Mouse (Mus musculus): Measurements from ENCODE around the gene Prex1. TPM values are rescaled to one million over a fixed set of nuclear protein-coding genes. Genes with fewer than 3 reads are reported as not detected.
A peak's percentile ranks its signal among the peaks of the same experiment; 100 is the strongest.

Gene Prex1
- polyA plus RNA-seq, 1 experiment from 2014 or later: 38.8 TPM

DNA sequence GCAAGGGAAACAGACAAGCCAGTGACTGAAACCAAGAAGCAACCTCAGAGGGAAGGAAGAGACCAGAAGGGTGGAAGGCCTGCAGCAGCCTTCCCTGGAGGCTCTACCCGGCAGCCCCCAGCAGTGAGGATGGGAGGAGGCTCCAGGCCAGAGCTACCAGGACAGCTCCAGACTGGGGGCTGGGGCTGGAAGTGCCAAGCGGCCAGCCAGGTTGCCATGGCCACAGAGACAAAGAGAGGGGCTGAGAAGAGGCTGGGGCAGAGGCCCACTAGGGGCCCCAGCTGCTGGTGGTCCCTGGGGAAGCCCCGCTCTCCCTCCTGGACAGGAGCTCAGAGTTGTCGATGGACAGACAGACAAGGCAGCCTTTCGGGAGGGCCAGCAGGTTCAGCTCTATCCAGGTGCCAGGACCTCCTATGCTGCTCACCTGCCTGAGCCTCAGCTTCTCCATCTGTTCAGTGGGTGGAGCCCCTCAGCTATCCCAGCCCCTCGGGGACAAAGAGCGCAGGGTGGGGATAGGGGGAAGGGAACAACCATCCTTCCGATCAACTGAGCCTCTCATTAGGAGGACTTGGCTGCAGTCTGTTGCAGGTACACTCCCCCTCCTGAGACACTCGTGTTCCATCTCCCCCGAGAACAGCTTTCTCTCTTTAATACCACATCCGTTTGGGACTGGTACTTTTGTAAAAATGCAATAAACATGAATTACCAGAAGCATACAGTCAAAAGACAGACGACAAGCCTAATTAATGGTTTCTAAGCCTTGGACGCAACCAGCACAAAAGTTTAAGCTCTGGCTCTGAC is 34.5 kb downstream of the Prex1 start:
- no peaks in the 10 kb centered on the region for H3K36me3 ChIP-seq

DNA sequence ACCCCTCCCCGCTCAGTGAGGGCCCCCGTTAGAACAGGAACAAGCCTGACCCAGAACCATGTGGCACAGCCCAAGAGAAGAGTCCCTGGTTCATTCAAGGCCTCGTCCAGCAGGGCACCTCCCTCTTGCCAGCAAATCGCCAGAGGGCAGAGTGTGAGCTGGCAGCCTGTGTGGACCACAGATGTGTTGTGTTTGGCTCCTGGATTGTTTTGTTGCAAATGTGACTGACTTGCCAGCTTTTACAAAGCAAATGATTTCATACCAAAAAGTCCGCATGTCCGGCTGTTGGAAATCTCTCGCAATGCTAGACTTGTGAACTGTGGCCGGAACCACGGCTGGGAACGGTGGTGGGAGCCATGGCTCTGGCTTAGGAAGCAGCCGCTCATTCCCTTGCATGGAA is 36.7 kb downstream of the Prex1 start:
- no peak for ATAC-seq (replicated peaks)
- WGBS: 59% methylated on average over 11 of the region's 11 CpGs
- peak overlapping the region; percentile 61 for H3K27ac ChIP-seq (replicated peaks)

More for the DNA sequence above, 34.5 kb downstream of the Prex1 start:
- 11% methylated on average over 13 of the region's 13 CpGs for WGBS
- Histone ChIP-seq H3K4me2 (replicated peaks) (no peak overlapping the region; the same call in 1 of the 2 replicates), H3K4me3 (no peak overlapping the region), H3K4me1 (peaks cover 74% of the 10 kb centered on the region), H3K9ac (replicated peaks) (no peak overlapping the region), H3K9me3 (no peaks in the 10 kb centered on the region), H3K27ac (replicated peaks) (peak overlapping the region; percentile 79), H3K27me3 (no peaks in the 10 kb centered on the region)
- peak; percentile 79 for ATAC-seq (replicated peaks)

DNA sequence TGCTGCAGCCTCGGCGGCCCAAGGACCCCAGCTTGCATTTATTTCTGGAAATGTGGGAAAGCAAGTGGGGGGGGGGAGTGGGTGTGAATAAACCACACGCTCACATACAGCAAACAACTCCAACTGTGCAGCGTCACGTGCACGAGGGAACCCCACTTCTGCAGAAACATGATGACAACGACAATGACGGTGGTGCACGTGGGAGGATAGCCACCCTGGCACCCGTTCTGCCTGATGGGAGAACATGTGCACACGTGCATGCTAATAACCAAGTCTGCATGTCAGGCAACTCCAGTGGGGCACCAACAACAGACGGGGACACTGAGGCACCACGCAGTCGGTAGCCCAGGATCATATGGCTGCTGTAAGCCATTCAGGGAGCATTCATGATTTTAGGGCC is 37.1 kb downstream of the Prex1 start:
- no peaks in the 10 kb centered on the region for H3K9me3 ChIP-seq
- H3K4me2 ChIP-seq (replicated peaks): no peak overlapping the region
- WGBS: 46% methylated on average over 14 of the region's 14 CpGs
- ATAC-seq (replicated peaks): no peak
- H3K36me3 ChIP-seq: no peaks in the 10 kb centered on the region
- H3K27me3 ChIP-seq: no peaks in the 10 kb centered on the region
- H3K9ac ChIP-seq (replicated peaks): no peak overlapping the region
- peak overlapping the region; percentile 61 for H3K27ac ChIP-seq (replicated peaks)
- peaks cover 59% of the 10 kb centered on the region for H3K4me1 ChIP-seq
- H3K4me3 ChIP-seq: no peak overlapping the region

More for the DNA sequence above, 36.7 kb downstream of the Prex1 start:
- Histone ChIP-seq H3K9ac (replicated peaks) (no peak overlapping the region), H3K9me3 (no peaks in the 10 kb centered on the region), H3K4me2 (replicated peaks) (no peak overlapping the region), H3K4me1 (peaks cover 55% of the 10 kb centered on the region), H3K4me3 (no peak overlapping the region), H3K36me3 (no peaks in the 10 kb centered on the region), H3K27me3 (no peaks in the 10 kb centered on the region)

DNA sequence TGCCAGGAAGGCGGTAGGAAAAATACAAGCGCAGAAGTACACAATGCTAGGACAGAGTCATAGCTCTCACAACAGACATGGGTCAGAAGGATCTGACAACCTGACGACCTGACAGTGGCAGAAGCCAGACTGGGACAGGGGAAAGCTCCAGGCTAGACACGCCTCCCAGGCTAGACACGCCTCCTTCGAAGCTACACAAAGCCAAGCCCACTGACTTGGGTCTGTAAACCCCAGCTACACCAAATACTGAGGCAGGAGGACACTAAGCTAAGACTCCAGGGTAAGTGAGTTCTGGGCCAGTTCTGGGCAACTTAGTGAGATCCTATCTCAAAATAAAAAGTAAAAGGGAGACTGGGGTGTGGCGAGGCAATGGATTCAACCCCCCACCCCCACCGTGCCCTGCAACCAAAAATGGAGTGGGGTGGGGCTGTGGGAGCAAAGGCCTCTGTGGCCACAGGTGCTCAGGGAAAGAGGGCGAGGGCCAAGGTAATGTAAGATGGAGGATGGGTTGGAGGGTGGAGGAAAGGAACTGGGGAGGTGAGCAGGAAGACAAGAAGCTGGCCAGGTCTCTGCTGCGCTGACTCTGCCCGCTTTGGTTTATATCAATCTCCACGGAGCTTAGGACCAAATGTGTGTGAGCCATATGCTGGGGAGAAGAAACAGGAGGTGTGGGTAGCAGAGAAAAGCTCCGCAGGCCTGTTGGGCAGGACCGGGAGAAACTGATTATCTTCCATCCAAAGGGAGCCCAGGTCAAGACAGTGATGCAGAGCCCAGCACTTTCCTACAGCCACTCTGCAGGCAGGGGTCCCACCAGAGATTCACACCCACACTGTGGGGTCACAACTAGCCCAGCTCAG is 37.8 kb downstream of the Prex1 start:
- peak; percentile 5; the same call in 1 of the 2 replicates for ATAC-seq (replicated peaks)
- Histone ChIP-seq H3K4me1 (peaks cover 66% of the 10 kb centered on the region), H3K9ac (replicated peaks) (no peak overlapping the region), H3K27ac (replicated peaks) (peak overlapping the region; percentile 61), H3K27me3 (no peaks in the 10 kb centered on the region), H3K4me3 (no peak overlapping the region), H3K9me3 (no peaks in the 10 kb centered on the region), H3K36me3 (no peaks in the 10 kb centered on the region), H3K4me2 (replicated peaks) (no peak overlapping the region; the same call in 1 of the 2 replicates)
- 32% methylated on average over 14 of the region's 14 CpGs for WGBS

DNA sequence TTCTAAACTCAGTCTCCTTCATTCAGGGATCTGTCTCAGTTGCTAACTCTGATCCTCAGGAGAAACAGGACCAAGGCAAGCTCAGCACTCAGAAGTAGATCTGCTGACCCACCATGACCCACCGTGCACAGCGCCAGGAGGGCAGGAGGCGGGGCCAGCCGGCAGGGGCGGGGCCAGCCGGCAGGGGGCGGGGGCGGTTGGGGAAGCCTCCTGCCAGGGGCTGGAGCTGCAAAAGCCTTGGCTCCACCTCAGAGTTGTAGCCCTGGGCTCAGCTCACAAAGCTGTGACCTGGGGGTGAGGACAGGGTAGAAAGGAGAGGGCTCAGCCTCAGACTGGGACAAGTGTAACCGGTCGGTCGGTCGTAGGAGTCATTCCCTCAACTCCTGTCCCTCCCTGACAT is 38.9 kb downstream of the Prex1 start:
- ATAC-seq (replicated peaks): 0 out of 2 replicates have a peak, but pooled peaks have one; percentile 17
- H3K27ac ChIP-seq (replicated peaks): peak overlapping the region; percentile 9; the same call in 1 of the 2 replicates
- H3K9me3 ChIP-seq: no peaks in the 10 kb centered on the region
- no peak overlapping the region for H3K9ac ChIP-seq (replicated peaks)
- 11% methylated on average over 12 of the region's 12 CpGs for WGBS
- H3K4me3 ChIP-seq: no peak overlapping the region
- H3K4me1 ChIP-seq: peaks cover 64% of the 10 kb centered on the region
- no peaks in the 10 kb centered on the region for H3K27me3 ChIP-seq
- H3K36me3 ChIP-seq: no peaks in the 10 kb centered on the region
- H3K4me2 ChIP-seq (replicated peaks): no peak overlapping the region

DNA sequence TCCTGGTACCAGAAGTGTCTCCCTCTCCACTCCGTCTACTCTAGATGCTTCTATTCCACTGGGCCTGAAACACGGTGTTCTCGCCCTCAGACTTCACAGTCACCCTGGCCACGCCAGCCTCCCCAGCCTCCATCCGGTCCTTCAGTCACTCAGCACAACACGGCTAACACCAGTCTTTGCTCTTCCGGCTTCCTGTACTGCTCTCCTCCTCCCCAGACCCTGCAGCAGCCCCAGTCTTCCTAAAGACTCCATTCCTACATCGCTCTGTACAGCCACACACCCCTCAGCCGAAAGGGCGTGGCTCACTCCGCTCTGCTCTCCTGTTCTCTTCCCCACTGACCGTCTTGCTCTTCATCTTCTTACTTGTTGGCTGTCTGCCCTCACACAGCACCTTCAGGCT is 39.7 kb downstream of the Prex1 start:
- no peak overlapping the region for H3K27ac ChIP-seq (replicated peaks)
- H3K36me3 ChIP-seq: no peaks in the 10 kb centered on the region
- no peak overlapping the region for H3K9ac ChIP-seq (replicated peaks)
- no peak for ATAC-seq (replicated peaks)
- peaks cover 64% of the 10 kb centered on the region for H3K4me1 ChIP-seq
- H3K4me2 ChIP-seq (replicated peaks): no peak overlapping the region
- no peak overlapping the region for H3K4me3 ChIP-seq
- H3K9me3 ChIP-seq: no peaks in the 10 kb centered on the region
- H3K27me3 ChIP-seq: no peaks in the 10 kb centered on the region
- WGBS: 89% methylated on average over 12 of the region's 12 CpGs

DNA sequence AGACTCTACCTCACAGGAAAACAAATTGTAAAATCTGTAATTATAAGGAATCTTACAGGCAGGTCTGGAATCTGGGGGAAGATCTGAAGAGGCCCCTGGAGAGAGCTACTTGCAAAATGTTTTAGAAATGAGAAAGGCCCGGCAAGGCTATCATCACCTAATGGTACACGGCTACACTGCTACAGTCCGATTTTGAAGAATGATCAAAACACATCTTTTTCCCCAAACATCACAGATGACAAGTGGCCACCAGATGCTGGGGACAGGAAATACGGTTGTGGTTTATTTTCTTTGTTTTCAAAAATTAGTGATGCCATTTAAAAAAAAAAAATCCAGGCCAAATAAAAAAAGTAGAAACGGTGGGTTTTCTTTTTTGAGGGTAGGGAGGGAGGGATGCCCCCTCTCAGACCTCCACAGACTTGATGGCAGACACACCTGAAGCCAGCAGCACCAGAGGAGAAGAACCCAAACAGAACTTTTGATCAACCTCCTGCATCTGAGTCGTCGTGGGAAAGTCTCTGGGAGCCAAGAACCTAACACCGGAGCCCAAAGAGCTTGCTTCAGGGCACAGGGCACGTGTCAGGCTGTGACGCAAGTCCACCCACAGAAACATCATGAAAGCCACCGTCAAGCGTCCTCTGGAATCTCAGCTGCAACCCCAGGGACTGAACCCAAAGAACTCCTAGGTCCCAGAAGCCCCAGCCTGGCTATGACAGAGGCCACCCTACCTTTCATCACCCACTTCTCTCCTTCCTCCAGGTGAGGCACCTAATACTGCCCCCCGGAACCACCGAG is 41.3 kb downstream of the Prex1 start:
- no peaks in the 10 kb centered on the region for H3K36me3 ChIP-seq
- H3K4me1 ChIP-seq: peaks cover 69% of the 10 kb centered on the region
- H3K4me3 ChIP-seq: no peak overlapping the region
- H3K4me2 ChIP-seq (replicated peaks): no peak overlapping the region
- WGBS: 81% methylated on average over 14 of the region's 14 CpGs
- ATAC-seq (replicated peaks): no peak
- no peaks in the 10 kb centered on the region for H3K27me3 ChIP-seq
- H3K9me3 ChIP-seq: no peaks in the 10 kb centered on the region
- no peak overlapping the region for H3K9ac ChIP-seq (replicated peaks)
- peak overlapping the region; percentile 29 for H3K27ac ChIP-seq (replicated peaks)

DNA sequence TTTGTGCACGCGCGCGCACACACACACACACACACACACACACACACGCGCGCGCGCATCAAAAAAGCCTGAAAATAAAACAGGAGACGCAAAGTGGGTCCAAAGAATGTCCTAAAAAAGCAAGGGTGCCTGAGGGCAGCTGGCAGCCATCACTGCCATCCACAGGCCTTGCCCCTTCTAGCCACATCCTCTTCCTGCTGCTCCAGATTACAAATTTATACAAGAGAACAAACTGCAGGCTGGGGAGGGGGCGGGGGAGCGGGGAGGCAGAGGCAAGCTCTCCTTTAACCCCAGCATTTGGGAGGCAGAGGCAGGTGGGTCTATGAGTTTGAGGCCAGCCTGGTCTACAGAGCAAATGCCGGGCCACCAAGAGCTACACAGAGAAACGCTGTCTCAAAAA is 42.0 kb downstream of the Prex1 start:
- 91% methylated on average over 14 of the region's 14 CpGs for WGBS
- no peak for ATAC-seq (replicated peaks)
- H3K4me1 ChIP-seq: peaks cover 66% of the 10 kb centered on the region

DNA sequence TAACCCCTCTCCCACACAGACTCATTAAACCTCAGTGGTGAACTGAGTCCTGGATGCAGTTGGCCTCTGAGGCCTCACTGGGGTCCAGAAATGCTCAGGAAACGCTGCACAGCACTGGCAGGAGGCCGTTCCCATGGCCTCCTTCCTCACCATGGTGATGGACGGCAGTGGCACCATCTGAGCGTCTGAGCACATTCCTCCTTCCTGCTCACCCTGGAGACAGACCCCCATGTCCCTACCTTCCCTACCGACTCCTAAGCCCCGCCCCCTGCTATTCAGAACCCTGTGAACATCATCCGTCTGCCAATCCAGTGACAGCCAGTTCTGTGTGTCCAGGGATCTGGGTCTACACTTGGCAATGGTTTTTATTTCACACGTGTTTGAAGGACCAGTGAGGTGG is 42.6 kb downstream of the Prex1 start:
- no peak overlapping the region for H3K4me2 ChIP-seq (replicated peaks)
- peak; percentile 49; the same call in 1 of the 2 replicates for ATAC-seq (replicated peaks)
- H3K9ac ChIP-seq (replicated peaks): no peak overlapping the region
- no peak overlapping the region for H3K4me3 ChIP-seq
- peak overlapping the region; percentile 29 for H3K27ac ChIP-seq (replicated peaks)
- H3K4me1 ChIP-seq: peaks cover 60% of the 10 kb centered on the region
- no peaks in the 10 kb centered on the region for H3K36me3 ChIP-seq
- WGBS: 10% methylated on average over 8 of the region's 8 CpGs
- no peaks in the 10 kb centered on the region for H3K9me3 ChIP-seq
- H3K27me3 ChIP-seq: no peaks in the 10 kb centered on the region

More for the DNA sequence above, 42.0 kb downstream of the Prex1 start:
- Histone ChIP-seq H3K9ac (replicated peaks) (no peak overlapping the region), H3K9me3 (no peaks in the 10 kb centered on the region), H3K27ac (replicated peaks) (peak overlapping the region; percentile 29), H3K4me3 (no peak overlapping the region), H3K36me3 (no peaks in the 10 kb centered on the region), H3K4me2 (replicated peaks) (no peak overlapping the region), H3K27me3 (no peaks in the 10 kb centered on the region)

DNA sequence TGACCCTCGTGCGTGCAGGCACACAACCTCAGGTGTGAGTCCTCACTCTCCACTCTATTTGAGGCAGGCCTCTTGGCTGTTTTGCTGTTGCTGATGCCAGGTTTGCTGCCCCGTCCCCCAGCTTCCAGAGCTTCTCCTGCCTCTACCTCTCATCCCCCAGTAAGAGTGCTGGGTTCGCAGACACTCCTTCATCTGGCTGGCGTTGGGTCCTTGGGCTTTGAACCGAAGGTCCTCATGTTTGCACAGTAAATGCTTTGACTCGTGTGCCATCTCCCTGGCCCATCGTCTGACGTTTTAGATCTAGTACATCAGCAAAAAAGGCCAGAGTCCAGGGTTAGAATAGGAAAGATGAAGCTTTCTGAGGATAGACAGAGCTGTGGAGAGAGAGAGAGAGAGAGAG is 43.7 kb downstream of the Prex1 start:
- H3K27ac ChIP-seq (replicated peaks): peak overlapping the region; percentile 85; the same call in 1 of the 2 replicates
- H3K4me2 ChIP-seq (replicated peaks): no peak overlapping the region
- H3K4me3 ChIP-seq: no peak overlapping the region
- 79% methylated on average over 9 of the region's 9 CpGs for WGBS
- H3K9me3 ChIP-seq: no peaks in the 10 kb centered on the region
- H3K9ac ChIP-seq (replicated peaks): no peak overlapping the region
- no peaks in the 10 kb centered on the region for H3K36me3 ChIP-seq
- ATAC-seq (replicated peaks): no peak
- no peaks in the 10 kb centered on the region for H3K27me3 ChIP-seq
- peaks cover 49% of the 10 kb centered on the region for H3K4me1 ChIP-seq

DNA sequence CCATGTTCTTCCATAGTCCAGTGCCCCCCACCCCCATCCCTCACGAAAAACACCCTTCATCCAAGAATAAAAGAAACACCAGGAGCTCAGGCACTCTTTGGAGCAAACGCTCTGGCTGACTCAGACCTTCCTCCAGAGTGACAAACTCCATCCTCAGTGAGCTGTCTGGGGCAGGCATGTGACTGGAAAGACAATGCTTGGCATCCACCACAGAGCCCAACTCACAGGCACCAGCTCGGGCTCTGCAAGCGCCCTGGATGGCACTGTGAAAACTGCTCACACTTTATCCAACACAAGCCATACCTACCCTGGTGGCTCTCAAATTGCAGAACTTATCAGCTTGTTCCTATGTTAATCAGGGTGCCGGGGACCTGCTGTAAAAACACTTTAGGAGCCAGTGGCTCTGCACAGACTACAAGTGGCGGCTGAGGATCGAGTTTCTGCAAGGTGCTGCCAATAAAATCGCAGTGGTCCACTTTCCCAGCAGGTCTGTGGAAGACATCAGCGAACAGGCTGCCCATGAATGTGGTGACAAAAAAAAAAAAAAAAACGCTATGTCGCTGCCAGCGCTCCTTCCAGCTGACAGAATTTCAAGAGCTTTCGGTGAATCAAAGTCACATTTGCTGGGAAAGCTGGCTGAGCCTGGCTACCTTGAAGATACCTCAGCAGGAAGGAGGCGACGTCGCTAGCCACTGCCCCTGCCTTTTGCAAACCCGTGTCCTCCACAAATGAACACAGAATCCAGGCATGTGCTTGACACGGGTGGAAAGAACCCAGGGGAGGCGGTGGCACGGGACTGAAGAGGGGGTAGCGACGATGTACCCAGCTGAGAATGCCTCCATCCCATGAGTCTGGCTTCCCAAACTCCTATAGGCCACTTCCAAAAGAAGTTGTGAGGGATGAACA is 45.6 kb downstream of the Prex1 start:
- Histone ChIP-seq H3K4me1 (peaks cover 64% of the 10 kb centered on the region), H3K27me3 (no peaks in the 10 kb centered on the region), H3K36me3 (no peaks in the 10 kb centered on the region), H3K4me2 (replicated peaks) (0 out of 2 replicates have a peak overlapping the region, but pooled peaks have one; percentile 16), H3K4me3 (no peak overlapping the region), H3K9ac (replicated peaks) (no peak overlapping the region), H3K9me3 (no peaks in the 10 kb centered on the region), H3K27ac (replicated peaks) (peak overlapping the region; percentile 85)
- WGBS: 15% methylated on average over 22 of the region's 22 CpGs
- peak; percentile 47 for ATAC-seq (replicated peaks)
